Mouse (Mus musculus) inflammation-experienced regulatory T-cells, adult 16 weeks (primary cell): ENCODE data around the gene Olfr596. TPM values are rescaled to one million over a fixed set of nuclear protein-coding genes. Genes with fewer than 3 reads are reported as not detected.

Experiments
- polyA plus RNA-seq: library from polyadenylated mRNA; unstranded; fragments of 100-300 nt; shearing (Covaris generic); gene quantifications from one replicate; pipeline ENCODE4 v1.2.1, GENCODE M21; 2017

The Olfr596 gene
- polyA plus RNA-seq = not detected

GRCm38 (mm10) chr7:103305348-103305747, at the start of gene Olfr596:
TSS of gene Olfr596 (plus strand) at chr7:103305648.

GRCm38 (mm10) chr7:103316015-103316414, 10.6 kb downstream of the Olfr596 start, which contains the start of gene Olfr597:
TSS of gene Olfr597 (plus strand) at chr7:103316315.

DNA sequence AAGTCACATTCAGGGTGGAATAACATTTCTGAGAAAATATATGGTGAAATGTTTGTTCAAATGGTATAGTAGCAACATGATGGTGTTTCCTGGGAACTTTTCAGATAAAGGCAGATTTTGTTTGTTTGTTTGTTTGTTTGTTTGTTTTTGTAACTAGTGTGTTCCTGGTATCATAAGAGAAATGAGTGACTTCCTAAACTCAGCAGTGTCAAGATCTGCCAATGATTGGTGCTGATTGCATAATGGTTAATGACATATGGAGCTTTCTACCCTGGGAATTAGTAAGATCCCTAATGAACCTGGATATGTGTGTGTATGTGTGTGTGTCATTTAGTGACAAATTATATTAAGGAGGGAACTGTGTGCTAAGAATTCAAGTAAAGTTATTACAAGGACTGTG, 17.8 kb downstream of the Olfr596 start, which contains the start of gene Olfr598:
Olfr598 (plus strand) TSS at position 301 of the 400 bp plus-strand sequence.

GRCm38 (mm10) chr7:103335617-103336016, 30.2 kb downstream of the Olfr596 start, which contains the start of gene Olfr599:
TSS of gene Olfr599 (plus strand) at chr7:103335917.

GRCm38 (mm10) chr7:103349569-103349968, 44.1 kb downstream of the Olfr596 start, which contains the start of gene Olfr600:
TSS of gene Olfr600 (minus strand) at chr7:103349669.

Other genes with a start within 250 kb of the Olfr596 start
- not detected for gene Olfr584, start 223.8 kb upstream of the Olfr596 start, polyA plus RNA-seq
- not detected for gene Olfr585, start 207.9 kb upstream of the Olfr596 start, polyA plus RNA-seq
- not detected for gene Olfr586, start 180.0 kb upstream of the Olfr596 start, polyA plus RNA-seq
- gene Olfr588-ps1, start 164.8 kb upstream of the Olfr596 start, polyA plus RNA-seq = not detected
- gene Olfr589, start 149.3 kb upstream of the Olfr596 start, polyA plus RNA-seq = not detected
- not detected for gene Olfr591, start 127.3 kb upstream of the Olfr596 start, polyA plus RNA-seq
- 0.11 TPM for gene Olfr592, start 120.8 kb upstream of the Olfr596 start, polyA plus RNA-seq
- gene Olfr593, start 93.8 kb upstream of the Olfr596 start, polyA plus RNA-seq = not detected
- gene Olfr594, start 88.7 kb upstream of the Olfr596 start, polyA plus RNA-seq = not detected
- not detected for gene Usp17ld, start 53.1 kb upstream of the Olfr596 start, polyA plus RNA-seq
- not detected for gene Olfr597, start 10.7 kb downstream of the Olfr596 start, polyA plus RNA-seq
- not detected for gene Olfr598, start 17.9 kb downstream of the Olfr596 start, polyA plus RNA-seq
- gene Olfr599, start 30.3 kb downstream of the Olfr596 start, polyA plus RNA-seq = not detected
- gene Olfr600, start 44.0 kb downstream of the Olfr596 start, polyA plus RNA-seq = not detected
- gene Olfr601, start 57.0 kb downstream of the Olfr596 start, polyA plus RNA-seq = not detected
- not detected for gene Olfr603, start 80.5 kb downstream of the Olfr596 start, polyA plus RNA-seq
- not detected for gene Usp17lc, start 109.4 kb downstream of the Olfr596 start, polyA plus RNA-seq
- not detected for gene Olfr605, start 139.8 kb downstream of the Olfr596 start, polyA plus RNA-seq
- gene Olfr606, start 143.4 kb downstream of the Olfr596 start, polyA plus RNA-seq = not detected
- gene Olfr607, start 158.5 kb downstream of the Olfr596 start, polyA plus RNA-seq = 0.07 TPM
- gene Olfr608, start 164.2 kb downstream of the Olfr596 start, polyA plus RNA-seq = not detected
- not detected for gene Olfr609, start 192.4 kb downstream of the Olfr596 start, polyA plus RNA-seq
- gene Olfr610, start 206.5 kb downstream of the Olfr596 start, polyA plus RNA-seq = not detected
- gene Olfr611, start 215.2 kb downstream of the Olfr596 start, polyA plus RNA-seq = not detected
- not detected for gene Olfr612, start 237.1 kb downstream of the Olfr596 start, polyA plus RNA-seq
- gene Olfr613, start 242.4 kb downstream of the Olfr596 start, polyA plus RNA-seq = not detected